Mouse (Mus musculus) hindbrain, embryonic 16.5 days (tissue): ENCODE results near the gene Insrr. TPM values are rescaled to one million over a fixed set of nuclear protein-coding genes. Genes with fewer than 3 reads are reported as not detected.
A peak's percentile ranks its signal among the peaks of the same experiment; 100 is the strongest.

ENCODE experiments used
- ATAC-seq: fragments of 200-750 bp; cut with Nextera tagmentation; 2 replicates; pipeline ENCODE4 v1.8.0; 2017; ENCODE audit warnings: moderate TSS enrichment, moderate library complexity
- H3K27ac ChIP-seq: fragments of 300-500 bp; sonication (generic); 2 replicates; pipeline ENCODE4 v1.5.1; 2014; ENCODE audit warnings: low read depth, mild to moderate bottlenecking, control low read depth, low read length, moderate library complexity
- H3K27me3 ChIP-seq: fragments of 300-500 bp; sonication (generic); replicated peaks from 2 replicates; pipeline ENCODE4 v1.6.1; 2014; ENCODE audit warnings: low read length; ENCODE audit not compliant: control insufficient read depth, insufficient read depth
- H3K36me3 ChIP-seq: fragments of 300-500 bp; sonication (generic); 2 replicates; pipeline ENCODE4 v1.6.1; 2014; ENCODE audit warnings: mild to moderate bottlenecking, low read length, moderate library complexity, mixed read lengths; ENCODE audit not compliant: control insufficient read depth, insufficient read depth
- H3K4me1 ChIP-seq: fragments of 300-500 bp; sonication (generic); 2 replicates; pipeline ENCODE4 v1.6.1; 2014; ENCODE audit warnings: low read depth, low read length; ENCODE audit not compliant: control insufficient read depth, insufficient read depth
- H3K4me2 ChIP-seq: fragments of 300-500 bp; sonication (generic); 2 replicates; pipeline ENCODE4 v1.6.1; 2014; ENCODE audit warnings: mild to moderate bottlenecking, low read length, control low read depth, moderate library complexity
- H3K4me3 ChIP-seq: fragments of 300-500 bp; sonication (generic); 2 replicates; pipeline ENCODE4 v1.5.1; 2014; ENCODE audit warnings: mild to moderate bottlenecking, low read length, control low read depth, moderate library complexity
- H3K9ac ChIP-seq: fragments of 300-500 bp; sonication (generic); 2 replicates; pipeline ENCODE4 v1.6.1; 2014; ENCODE audit warnings: low read depth, mild to moderate bottlenecking, control low read depth, low read length, moderate library complexity
- H3K9me3 ChIP-seq: fragments of 300-500 bp; sonication (generic); 2 replicates; pipeline ENCODE4 v1.6.1; 2014; ENCODE audit warnings: mild to moderate bottlenecking, low read length, moderate library complexity; ENCODE audit not compliant: control insufficient read depth
- WGBS: fragments of 180-500 bp; shearing (Covaris S2); extraction: QIAGEN DNeasy Blood & Tissue Kit; methylation state at CpG from one replicate; pipeline ENCODE4 v1.1.7; 2014; 5-methylcytosine and 5-hydroxymethylcytosine counted together
- polyA plus RNA-seq: library from polyadenylated mRNA; unstranded; fragments of >200 nt; fragmentation: Nextera tagmentation; extraction: Ambion mirVana; gene quantifications from 2 replicates; pipeline ENCODE4 v1.2.1, GENCODE M21; 2015

Insrr gene
- polyA plus RNA-seq, 1 experiment from 2014 or later: 0.49 TPM

DNA sequence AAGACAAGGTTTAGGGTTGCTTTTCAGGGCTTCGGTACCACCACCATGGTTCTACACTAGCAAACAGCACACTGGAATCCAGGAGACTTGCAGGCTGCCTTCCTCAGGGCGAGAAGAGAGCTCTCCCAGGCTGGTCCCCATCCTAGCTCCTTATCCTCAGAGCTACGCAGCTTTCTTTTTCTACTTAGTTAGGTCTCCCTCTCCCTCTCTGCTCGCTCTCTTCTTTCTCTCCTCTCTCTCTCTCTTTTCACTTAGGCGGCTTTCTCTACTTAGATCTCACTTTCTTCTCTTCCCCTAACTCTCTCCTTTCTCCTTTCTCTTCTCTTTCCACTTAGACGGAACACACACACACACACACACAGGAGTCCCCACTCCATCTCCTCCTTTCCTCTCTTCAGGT, 28.3 kb upstream of the Insrr start:
- H3K36me3 ChIP-seq: no peaks in the 10 kb centered on the region
- no peaks in the 10 kb centered on the region for H3K9me3 ChIP-seq
- H3K27ac ChIP-seq: no peak overlapping the region
- peak overlapping the region; percentile 32 for H3K4me3 ChIP-seq
- H3K9ac ChIP-seq: peak overlapping the region; percentile 44
- H3K27me3 ChIP-seq: peaks cover 7% of the 10 kb centered on the region
- no peak for ATAC-seq
- 47% methylated on average over 6 of the region's 6 CpGs for WGBS
- H3K4me2 ChIP-seq: peak overlapping the region; percentile 50
- H3K4me1 ChIP-seq: peaks cover 9% of the 10 kb centered on the region

DNA sequence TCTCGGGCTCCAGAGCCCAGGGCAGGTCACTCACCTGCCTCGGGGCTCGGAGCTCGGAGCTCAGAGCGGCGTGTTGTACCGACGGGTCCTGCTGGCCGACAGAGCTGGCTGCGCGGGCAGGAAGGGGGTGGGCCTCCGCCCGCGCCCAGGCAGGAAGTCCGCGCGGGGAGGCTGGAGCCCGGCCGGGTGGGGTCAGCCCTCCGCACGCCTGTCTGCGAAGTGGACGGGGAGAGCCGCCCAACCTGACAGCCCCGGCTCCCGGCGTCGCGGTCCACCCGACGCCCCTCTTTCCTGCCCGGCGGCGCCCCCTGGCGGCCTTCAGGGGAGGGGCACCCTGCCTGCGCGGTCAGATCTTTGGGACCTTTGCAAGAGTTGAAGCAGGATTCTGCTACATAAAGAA, 27.9 kb upstream of the Insrr start:
- peaks cover 7% of the 10 kb centered on the region for H3K4me1 ChIP-seq
- 2% methylated on average over 35 of the region's 37 CpGs for WGBS
- H3K4me2 ChIP-seq: peak overlapping the region; percentile 50
- no peaks in the 10 kb centered on the region for H3K9me3 ChIP-seq
- ATAC-seq: peak; percentile 46; the same call in 1 of the 2 replicates
- H3K36me3 ChIP-seq: no peaks in the 10 kb centered on the region
- H3K27me3 ChIP-seq: peaks cover 7% of the 10 kb centered on the region
- H3K4me3 ChIP-seq: peak overlapping the region; percentile 32
- H3K27ac ChIP-seq: no peak overlapping the region
- H3K9ac ChIP-seq: peak overlapping the region; percentile 44

DNA sequence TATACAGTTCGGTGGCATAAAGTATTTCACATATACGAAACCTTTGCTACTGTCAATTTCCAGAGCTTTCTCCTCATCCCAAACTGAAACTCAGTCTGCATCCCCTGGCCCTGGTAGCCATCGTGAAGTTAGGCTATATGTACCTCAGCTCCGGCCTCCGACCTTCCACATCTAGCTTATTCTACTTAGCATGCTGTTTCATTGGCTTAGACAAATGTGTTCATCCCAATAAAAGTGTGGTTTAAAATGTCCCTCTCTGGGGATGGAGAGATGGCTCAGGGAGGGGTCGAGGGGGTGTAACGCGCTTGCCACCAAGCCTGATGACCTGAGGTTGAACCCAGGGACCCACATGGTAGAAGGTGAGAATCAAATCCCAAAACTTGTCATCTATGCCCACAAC, 27.2 kb upstream of the Insrr start:
- H3K27me3 ChIP-seq: peaks cover 7% of the 10 kb centered on the region
- 81% methylated on average over 8 of the region's 8 CpGs for WGBS
- no peak for ATAC-seq

DNA sequence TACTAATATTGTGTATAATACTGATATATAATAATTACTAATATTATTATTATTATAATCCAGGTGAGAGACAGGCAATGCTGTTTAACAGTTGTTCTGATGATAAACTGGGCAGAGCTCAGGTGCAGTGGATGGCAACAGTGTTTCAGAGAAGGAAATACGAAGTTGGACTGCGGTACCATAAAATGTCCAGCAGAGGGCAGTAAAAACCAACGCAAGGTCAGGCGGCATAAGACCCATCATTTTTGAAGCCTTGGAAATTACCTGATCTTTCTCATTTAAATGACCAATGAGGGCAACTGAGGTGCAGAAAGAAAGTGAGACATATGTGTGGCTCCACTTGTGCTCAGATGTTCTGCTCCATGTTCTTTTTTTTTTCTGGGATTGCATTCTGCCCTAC, 26.5 kb upstream of the Insrr start:
- Histone ChIP-seq H3K36me3 (no peaks in the 10 kb centered on the region), H3K4me3 (no peak overlapping the region), H3K9me3 (no peaks in the 10 kb centered on the region), H3K27me3 (peaks cover 4% of the 10 kb centered on the region), H3K9ac (no peak overlapping the region), H3K4me1 (peaks cover 3% of the 10 kb centered on the region), H3K27ac (no peak overlapping the region), H3K4me2 (no peak overlapping the region)
- no peak for ATAC-seq
- 1% methylated on average over 4 of the region's 4 CpGs for WGBS

More for the DNA sequence above, 27.2 kb upstream of the Insrr start:
- Histone ChIP-seq H3K27ac (no peak overlapping the region), H3K4me2 (no peak overlapping the region), H3K4me1 (peaks cover 3% of the 10 kb centered on the region), H3K4me3 (no peak overlapping the region), H3K36me3 (no peaks in the 10 kb centered on the region), H3K9ac (no peak overlapping the region), H3K9me3 (no peaks in the 10 kb centered on the region)

DNA sequence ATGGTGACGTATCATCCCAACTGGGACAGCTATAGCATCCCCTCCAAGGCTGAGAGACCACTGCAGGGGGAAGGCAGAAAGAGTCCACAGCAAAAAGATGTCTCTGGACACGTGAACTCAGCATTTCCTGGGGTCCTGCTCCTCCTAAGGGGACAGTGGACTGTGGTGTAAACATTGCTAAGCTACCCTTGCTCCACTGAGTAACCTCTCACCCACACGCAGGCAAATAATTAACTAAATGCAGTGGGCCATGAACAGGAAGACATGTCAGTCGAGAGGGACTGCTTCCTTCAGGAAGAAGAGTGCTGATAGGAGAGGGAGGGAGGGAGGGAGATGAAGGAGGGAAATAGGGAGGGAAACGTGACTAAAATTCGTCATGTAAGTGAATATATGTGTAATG, 25.7 kb upstream of the Insrr start:
- Histone ChIP-seq H3K27me3 (peaks cover 4% of the 10 kb centered on the region), H3K4me2 (no peak overlapping the region), H3K9ac (no peak overlapping the region), H3K27ac (no peak overlapping the region), H3K36me3 (no peaks in the 10 kb centered on the region), H3K4me1 (peaks cover 3% of the 10 kb centered on the region), H3K4me3 (no peak overlapping the region), H3K9me3 (no peaks in the 10 kb centered on the region)
- WGBS: 42% methylated on average over 6 of the region's 6 CpGs
- ATAC-seq: no peak

DNA sequence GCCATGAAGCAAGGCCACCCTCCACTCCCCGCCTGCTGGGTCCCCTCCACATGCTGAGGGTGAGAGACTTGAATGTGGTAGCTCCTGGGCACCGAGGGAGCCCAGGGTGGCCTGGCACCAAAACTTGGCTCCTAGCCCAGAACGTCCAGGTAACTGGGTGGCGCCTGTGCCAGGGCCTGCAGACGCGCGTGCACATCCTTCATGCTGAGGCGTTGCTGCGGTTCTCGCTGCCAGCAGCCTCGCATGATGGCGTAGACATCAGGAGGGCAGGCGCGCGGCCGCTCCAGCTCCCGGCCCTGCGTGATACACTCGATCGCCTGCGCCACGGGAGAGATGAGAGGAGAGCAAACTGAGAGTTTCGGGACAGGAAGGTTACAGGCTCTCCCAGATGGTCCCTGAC, 18.5 kb upstream of the Insrr start:
- Histone ChIP-seq H3K27me3 (no peaks in the 10 kb centered on the region), H3K4me1 (peaks cover 9% of the 10 kb centered on the region), H3K4me3 (no peak overlapping the region), H3K27ac (no peak overlapping the region), H3K9me3 (no peaks in the 10 kb centered on the region), H3K9ac (0 out of 2 replicates have a peak overlapping the region, but pooled peaks have one; percentile 14), H3K36me3 (no peaks in the 10 kb centered on the region), H3K4me2 (peak overlapping the region; percentile 32)
- WGBS: 47% methylated on average over 23 of the region's 23 CpGs
- ATAC-seq: no peak

DNA sequence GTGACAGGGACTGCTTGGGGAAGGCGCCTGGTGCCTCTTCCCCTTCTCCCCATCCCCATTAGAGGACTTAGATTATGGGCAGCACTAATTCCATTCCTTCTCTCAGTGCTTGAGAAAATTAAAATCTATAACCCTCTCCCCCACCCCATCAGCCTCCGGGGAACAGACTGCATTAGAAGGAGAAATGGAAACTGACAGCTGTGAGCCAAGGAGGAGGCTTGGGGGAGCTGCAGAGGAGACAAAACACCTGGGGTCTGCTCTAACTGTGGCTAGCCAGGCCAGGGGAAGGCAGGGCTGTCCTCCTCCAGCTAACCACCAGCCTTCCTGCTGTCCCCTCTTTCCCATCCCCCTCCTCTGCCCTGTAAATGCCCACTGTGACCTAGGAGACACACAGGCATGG, 17.7 kb upstream of the Insrr start:
- Histone ChIP-seq H3K9me3 (no peaks in the 10 kb centered on the region), H3K4me2 (no peak overlapping the region), H3K36me3 (no peaks in the 10 kb centered on the region), H3K4me1 (peaks cover 9% of the 10 kb centered on the region), H3K9ac (0 out of 2 replicates have a peak overlapping the region, but pooled peaks have one; percentile 11), H3K27me3 (no peaks in the 10 kb centered on the region), H3K4me3 (no peak overlapping the region), H3K27ac (no peak overlapping the region)
- 39% methylated on average over 2 of the region's 2 CpGs for WGBS
- no peak for ATAC-seq

DNA sequence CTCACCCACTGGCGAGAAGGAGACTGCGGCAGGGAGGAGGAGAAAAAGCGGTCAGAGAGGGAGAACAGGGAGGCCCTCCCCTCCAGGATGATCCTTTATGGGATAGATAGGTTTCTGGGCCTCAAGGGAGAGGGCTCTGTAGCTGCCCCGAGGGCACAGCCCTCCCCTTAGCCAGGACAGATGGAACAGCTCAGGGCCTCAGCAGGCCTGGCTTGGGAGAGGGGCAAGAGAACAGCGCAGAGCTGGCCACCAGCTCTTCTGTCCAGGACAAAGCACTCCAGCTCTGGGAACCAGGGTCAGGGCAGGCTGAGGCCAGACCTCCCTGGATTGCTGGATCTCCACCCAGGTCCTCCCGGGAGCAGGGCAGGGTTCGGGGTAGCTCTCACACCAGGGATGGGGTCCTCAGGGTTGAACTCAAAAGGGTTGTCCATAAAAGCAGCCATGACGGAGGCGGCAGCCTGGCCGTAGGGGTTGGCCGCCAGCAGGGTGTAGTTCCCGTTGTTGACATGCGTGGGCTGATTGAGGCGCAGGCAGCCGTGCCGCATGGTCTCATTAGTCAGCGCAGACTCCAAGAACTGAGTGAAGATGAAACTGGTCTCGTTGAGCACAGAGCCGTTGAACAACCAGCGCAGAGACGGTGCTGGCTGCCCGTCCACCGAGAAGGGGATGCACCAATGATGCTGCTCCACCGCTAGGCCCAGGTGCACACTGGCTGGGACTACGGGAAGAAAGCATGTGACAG, 13.3 kb upstream of the Insrr start:
- ATAC-seq: no peak
- H3K4me3 ChIP-seq: no peak overlapping the region
- H3K4me1 ChIP-seq: peaks cover 5% of the 10 kb centered on the region
- H3K36me3 ChIP-seq: no peaks in the 10 kb centered on the region
- H3K27ac ChIP-seq: no peak overlapping the region
- no peaks in the 10 kb centered on the region for H3K9me3 ChIP-seq
- H3K27me3 ChIP-seq: no peaks in the 10 kb centered on the region
- H3K9ac ChIP-seq: no peak overlapping the region
- no peak overlapping the region for H3K4me2 ChIP-seq
- WGBS: 80% methylated on average over 25 of the region's 25 CpGs

DNA sequence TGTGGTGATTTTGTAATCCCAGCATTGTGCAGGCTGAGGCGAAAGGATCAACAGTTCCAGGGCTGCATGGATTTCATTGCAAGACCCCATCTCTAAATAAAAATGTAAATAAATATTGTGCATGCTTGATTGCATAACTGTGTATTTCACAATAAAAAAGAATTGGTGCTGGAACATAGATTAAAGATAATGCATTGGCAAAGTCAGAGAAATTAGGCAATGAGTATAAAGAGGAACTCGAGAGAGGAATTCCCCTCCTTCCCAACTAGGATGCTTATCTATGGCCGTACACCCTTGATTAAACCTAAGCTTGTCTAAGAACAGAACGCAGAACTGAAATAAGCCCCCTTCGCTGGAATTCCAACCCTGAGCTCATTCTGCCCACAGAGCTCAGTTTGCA, 11.6 kb upstream of the Insrr start:
- no peaks in the 10 kb centered on the region for H3K9me3 ChIP-seq
- H3K4me2 ChIP-seq: no peak overlapping the region
- no peak overlapping the region for H3K27ac ChIP-seq
- no peaks in the 10 kb centered on the region for H3K4me1 ChIP-seq
- ATAC-seq: no peak
- WGBS: 84% methylated on average over 5 of the region's 5 CpGs
- no peak overlapping the region for H3K4me3 ChIP-seq
- no peak overlapping the region for H3K9ac ChIP-seq
- no peaks in the 10 kb centered on the region for H3K27me3 ChIP-seq
- H3K36me3 ChIP-seq: no peaks in the 10 kb centered on the region
